Mouse (Mus musculus): ENCODE measurements around the gene Hist1h2ac.

Hist1h2ac gene

GRCm38 (mm10) chr13:23659636-23660366 is 23.9 kb downstream of the Hist1h2ac start:
- DNase-seq (ENCODE audit: low spot score in 2 of 2), result no peak
